Mouse (Mus musculus) E14TG2a.4 (cell line): ENCODE measurements around the gene Micu1.

ENCODE experiments used
- CTCF ChIP-seq: conservative IDR thresholded peaks from 2 replicates; pipeline ENCODE4 v1.5.1; 2014; ENCODE audit warnings: low read length
- NANOG ChIP-seq: IDR thresholded peaks from 2 replicates; pipeline ENCODE4 v1.6.1; 2014; ENCODE audit warnings: borderline replicate concordance, low read length, mixed read lengths
- POU5F1 ChIP-seq: IDR thresholded peaks from 2 replicates; pipeline ENCODE4 v1.6.1; 2014; ENCODE audit warnings: low read length, borderline replicate concordance

GRCm38 (mm10) chr10:59868266-59868665 is 166.0 kb downstream of the Micu1 start:
- TF ChIP-seq CTCF, result no peak
- TF ChIP-seq NANOG, result no peak
- no peak for TF ChIP-seq POU5F1
